Mouse (Mus musculus) stomach, embryonic 16.5 days (tissue): ENCODE results near the gene Gga2. TPM values are rescaled to one million over a fixed set of nuclear protein-coding genes. Genes with fewer than 3 reads are reported as not detected.

Experiments used
- ATAC-seq: fragments of 200-750 bp; cut with Nextera tagmentation; 2 replicates; pipeline ENCODE4 v1.8.0; 2017; ENCODE audit warnings: moderate number of reproducible peaks, moderate TSS enrichment; ENCODE audit not compliant: insufficient read depth, low FRiP score
- H3K27ac ChIP-seq: fragments of 300-500 bp; sonication (generic); 2 replicates; pipeline ENCODE4 v1.5.1; 2014; ENCODE audit warnings: low read length
- H3K27me3 ChIP-seq: fragments of 300-500 bp; sonication (generic); 2 replicates; pipeline ENCODE4 v1.6.1; 2014; ENCODE audit warnings: low read length, control low read depth, mixed read lengths; ENCODE audit not compliant: control insufficient read depth, insufficient read depth
- H3K36me3 ChIP-seq: fragments of 300-500 bp; sonication (generic); 2 replicates; pipeline ENCODE4 v1.6.1; 2014; ENCODE audit warnings: low read length; ENCODE audit not compliant: control insufficient read depth, insufficient read depth
- H3K4me1 ChIP-seq: fragments of 300-500 bp; sonication (generic); 2 replicates; pipeline ENCODE4 v1.6.1; 2014; ENCODE audit warnings: low read length, control low read depth, mixed read lengths; ENCODE audit not compliant: control insufficient read depth, insufficient read depth
- H3K4me2 ChIP-seq: fragments of 300-500 bp; sonication (generic); 2 replicates; pipeline ENCODE4 v1.6.1; 2014; ENCODE audit warnings: low read depth, low read length, mixed read lengths
- H3K4me3 ChIP-seq: fragments of 300-500 bp; sonication (generic); replicated peaks from 2 replicates; pipeline ENCODE4 v1.5.1; 2014; ENCODE audit warnings: mild to moderate bottlenecking, low read length
- H3K9ac ChIP-seq: fragments of 300-500 bp; sonication (generic); 2 replicates; pipeline ENCODE4 v1.6.1; 2014; ENCODE audit warnings: low read length
- H3K9me3 ChIP-seq: fragments of 300-500 bp; sonication (generic); replicated peaks from 2 replicates; pipeline ENCODE4 v1.6.1; 2016; ENCODE audit warnings: low read length, control low read depth; ENCODE audit not compliant: control insufficient read depth
- WGBS: fragments of 180-500 bp; shearing (Covaris S2); extraction: QIAGEN DNeasy Blood & Tissue Kit; methylation state at CpG from one replicate; pipeline ENCODE4 v1.1.7; 2014; 5-methylcytosine and 5-hydroxymethylcytosine counted together
- polyA plus RNA-seq: library from polyadenylated mRNA; unstranded; fragments of >200 nt; fragmentation: Nextera tagmentation; extraction: Ambion mirVana; gene quantifications from 2 replicates; pipeline ENCODE4 v1.2.1, GENCODE M21; 2015

Gga2 gene
- polyA plus RNA-seq, 1 experiment from 2014 or later, result 83.5 TPM

- H3K9ac ChIP-seq, result no peak overlapping the region
- H3K27ac ChIP-seq, result no peak overlapping the region
- no peak overlapping the region for H3K4me3 ChIP-seq
- H3K4me2 ChIP-seq, result no peak overlapping the region
- 81% methylated on average over 3 of the region's 3 CpGs for WGBS
- ATAC-seq, result no peak
- H3K9me3 ChIP-seq, result no peaks in the 10 kb centered on the region
- no peaks in the 10 kb centered on the region for H3K4me1 ChIP-seq
- no peaks in the 10 kb centered on the region for H3K27me3 ChIP-seq
- 0 out of 2 replicates have a peak, but pooled peaks cover 6% of the 10 kb centered on the region for H3K36me3 ChIP-seq
These were observed 49.3 kb downstream of the Gga2 start for GRCm38 (mm10) chr7:121971698-121972097.

GRCm38 (mm10) chr7:121970250-121970649 is 50.8 kb downstream of the Gga2 start:
- Histone ChIP-seq H3K36me3 (0 out of 2 replicates have a peak, but pooled peaks cover 6% of the 10 kb centered on the region), H3K27ac (no peak overlapping the region), H3K4me2 (no peak overlapping the region), H3K4me3 (no peak overlapping the region), H3K4me1 (no peaks in the 10 kb centered on the region), H3K9me3 (no peaks in the 10 kb centered on the region), H3K27me3 (no peaks in the 10 kb centered on the region), H3K9ac (no peak overlapping the region)
- 72% methylated on average over 9 of the region's 9 CpGs for WGBS
- ATAC-seq, result no peak

GRCm38 (mm10) chr7:121968816-121969215 is 52.2 kb downstream of the Gga2 start:
- Histone ChIP-seq H3K4me3 (no peak overlapping the region), H3K36me3 (0 out of 2 replicates have a peak, but pooled peaks cover 6% of the 10 kb centered on the region), H3K4me2 (no peak overlapping the region), H3K27me3 (no peaks in the 10 kb centered on the region), H3K4me1 (no peaks in the 10 kb centered on the region), H3K27ac (no peak overlapping the region), H3K9ac (no peak overlapping the region), H3K9me3 (peaks cover 2% of the 10 kb centered on the region; the same call in 1 of the 2 replicates)
- 86% methylated on average over 9 of the region's 9 CpGs for WGBS
- no peak for ATAC-seq

GRCm38 (mm10) chr7:121968242-121968641 is 52.8 kb downstream of the Gga2 start:
- no peaks in the 10 kb centered on the region for H3K27me3 ChIP-seq
- peaks cover 2% of the 10 kb centered on the region; the same call in 1 of the 2 replicates for H3K9me3 ChIP-seq
- H3K36me3 ChIP-seq, result 0 out of 2 replicates have a peak, but pooled peaks cover 6% of the 10 kb centered on the region
- no peak overlapping the region for H3K9ac ChIP-seq
- no peak overlapping the region for H3K4me3 ChIP-seq
- H3K4me2 ChIP-seq, result no peak overlapping the region
- no peaks in the 10 kb centered on the region for H3K4me1 ChIP-seq
- H3K27ac ChIP-seq, result no peak overlapping the region
- 70% methylated on average over 8 of the region's 8 CpGs for WGBS
- no peak for ATAC-seq

GRCm38 (mm10) chr7:121966169-121966568 is 54.9 kb downstream of the Gga2 start:
- peaks cover 2% of the 10 kb centered on the region; the same call in 1 of the 2 replicates for H3K9me3 ChIP-seq
- H3K4me1 ChIP-seq, result no peaks in the 10 kb centered on the region
- no peak overlapping the region for H3K9ac ChIP-seq
- no peak for ATAC-seq
- no peak overlapping the region for H3K4me3 ChIP-seq
- H3K27ac ChIP-seq, result no peak overlapping the region
- peaks cover 8% of the 10 kb centered on the region; the same call in 1 of the 2 replicates for H3K36me3 ChIP-seq
- H3K4me2 ChIP-seq, result no peak overlapping the region
- 76% methylated on average over 7 of the region's 7 CpGs for WGBS
- H3K27me3 ChIP-seq, result no peaks in the 10 kb centered on the region

- WGBS, result 62% methylated on average over 6 of the region's 6 CpGs
- no peaks in the 10 kb centered on the region for H3K27me3 ChIP-seq
- no peak overlapping the region for H3K4me2 ChIP-seq
- H3K27ac ChIP-seq, result no peak overlapping the region
- H3K4me3 ChIP-seq, result no peak overlapping the region
- ATAC-seq, result no peak
- H3K9ac ChIP-seq, result no peak overlapping the region
- H3K4me1 ChIP-seq, result no peaks in the 10 kb centered on the region
- H3K36me3 ChIP-seq, result peaks cover 8% of the 10 kb centered on the region; the same call in 1 of the 2 replicates
- peaks cover 2% of the 10 kb centered on the region; the same call in 1 of the 2 replicates for H3K9me3 ChIP-seq
These were observed 57.1 kb downstream of the Gga2 start for GRCm38 (mm10) chr7:121963883-121964398.

GRCm38 (mm10) chr7:121962571-121962959 is 58.5 kb downstream of the Gga2 start:
- Histone ChIP-seq H3K36me3 (peaks cover 3% of the 10 kb centered on the region; the same call in 1 of the 2 replicates), H3K4me1 (no peaks in the 10 kb centered on the region), H3K4me2 (no peak overlapping the region), H3K27ac (no peak overlapping the region), H3K9me3 (peaks cover 2% of the 10 kb centered on the region; the same call in 1 of the 2 replicates), H3K9ac (no peak overlapping the region), H3K4me3 (no peak overlapping the region), H3K27me3 (no peaks in the 10 kb centered on the region)
- ATAC-seq, result no peak
- WGBS, result 69% methylated on average over 3 of the region's 3 CpGs

- Histone ChIP-seq H3K36me3 (peaks cover 3% of the 10 kb centered on the region; the same call in 1 of the 2 replicates), H3K4me1 (no peaks in the 10 kb centered on the region), H3K9ac (no peak overlapping the region), H3K27me3 (no peaks in the 10 kb centered on the region), H3K4me3 (no peak overlapping the region), H3K4me2 (no peak overlapping the region), H3K9me3 (peaks cover 2% of the 10 kb centered on the region; the same call in 1 of the 2 replicates), H3K27ac (no peak overlapping the region)
- no peak for ATAC-seq
- WGBS, result 84% methylated on average over 7 of the region's 7 CpGs
These were observed 59.0 kb downstream of the Gga2 start for GRCm38 (mm10) chr7:121961913-121962570.

GRCm38 (mm10) chr7:121955802-121956201 is 65.2 kb downstream of the Gga2 start:
- Histone ChIP-seq H3K36me3 (peaks cover 6% of the 10 kb centered on the region; the same call in 1 of the 2 replicates), H3K4me1 (no peaks in the 10 kb centered on the region), H3K9ac (no peak overlapping the region), H3K27me3 (no peaks in the 10 kb centered on the region), H3K4me2 (no peak overlapping the region), H3K27ac (no peak overlapping the region), H3K9me3 (no peaks in the 10 kb centered on the region), H3K4me3 (no peak overlapping the region)
- no peak for ATAC-seq
- WGBS, result 70% methylated on average over 12 of the region's 12 CpGs
